Mouse (Mus musculus) heart, embryonic 12.5 days (tissue): ENCODE data around the gene Gys1. TPM values are rescaled to one million over a fixed set of nuclear protein-coding genes. Genes with fewer than 3 reads are reported as not detected.

Experiments
- ATAC-seq: fragments of 200-750 bp; cut with Nextera tagmentation; 2 replicates; pipeline ENCODE4 v1.8.0; 2017; ENCODE audit warnings: moderate TSS enrichment, moderate library complexity; ENCODE audit not compliant: insufficient number of reproducible peaks, low FRiP score
- H3K27ac ChIP-seq: fragments of 300-500 bp; sonication (generic); 2 replicates; pipeline ENCODE4 v1.5.1; 2016; ENCODE audit warnings: mild to moderate bottlenecking, moderate library complexity; ENCODE audit not compliant: poor library complexity, severe bottlenecking
- H3K27me3 ChIP-seq: fragments of 300-500 bp; sonication (generic); replicated peaks from 2 replicates; pipeline ENCODE4 v1.6.1; 2016; ENCODE audit warnings: mild to moderate bottlenecking, moderate library complexity
- H3K36me3 ChIP-seq: fragments of 300-500 bp; sonication (generic); 2 replicates; pipeline ENCODE4 v1.6.1; 2016; ENCODE audit warnings: mild to moderate bottlenecking, moderate library complexity
- H3K4me1 ChIP-seq: fragments of 300-500 bp; sonication (generic); replicated peaks from 2 replicates; pipeline ENCODE4 v1.6.1; 2016; ENCODE audit warnings: mild to moderate bottlenecking
- H3K4me2 ChIP-seq: fragments of 300-500 bp; sonication (generic); 2 replicates; pipeline ENCODE4 v1.6.1; 2016; ENCODE audit warnings: mild to moderate bottlenecking, moderate library complexity
- H3K4me3 ChIP-seq: fragments of 300-500 bp; sonication (generic); 2 replicates; pipeline ENCODE4 v1.5.1; 2016; ENCODE audit warnings: mild to moderate bottlenecking
- H3K9ac ChIP-seq: fragments of 300-500 bp; sonication (generic); 2 replicates; pipeline ENCODE4 v1.6.1; 2016; ENCODE audit warnings: mild to moderate bottlenecking, moderate library complexity
- H3K9me3 ChIP-seq: fragments of 300-500 bp; sonication (generic); replicated peaks from 2 replicates; pipeline ENCODE4 v1.6.1; 2016; ENCODE audit warnings: mild to moderate bottlenecking, moderate library complexity
- WGBS: fragments of 180-500 bp; shearing (Covaris S2); methylation state at CpG from one replicate; pipeline ENCODE4 v1.1.7; 2016; 5-methylcytosine and 5-hydroxymethylcytosine counted together
- polyA plus RNA-seq: library from polyadenylated mRNA; unstranded; fragments of >200 nt; fragmentation: Nextera tagmentation; extraction: Ambion mirVana; gene quantifications from 2 replicates; pipeline ENCODE4 v1.2.1, GENCODE M21; 2016

The Gys1 gene
- polyA plus RNA-seq, 1 experiment from 2014 or later, result 115 TPM

GRCm38 (mm10) chr7:45415636-45416035 lies 19.0 kb upstream of the Gys1 start:
- Histone ChIP-seq H3K4me2 (peak overlapping the region; percentile 42), H3K4me1 (peaks cover 40% of the 10 kb centered on the region), H3K27ac (no peak overlapping the region), H3K4me3 (peak overlapping the region; percentile 17), H3K27me3 (peaks cover 88% of the 10 kb centered on the region), H3K36me3 (peaks cover 1% of the 10 kb centered on the region), H3K9me3 (no peaks in the 10 kb centered on the region), H3K9ac (no peak overlapping the region)
- no peak for ATAC-seq
- 16% methylated on average over 26 of the region's 37 CpGs for WGBS

GRCm38 (mm10) chr7:45417962-45418492 lies 16.6 kb upstream of the Gys1 start:
- no peak overlapping the region for H3K27ac ChIP-seq
- peak overlapping the region; percentile 18; the same call in 1 of the 2 replicates for H3K4me2 ChIP-seq
- peaks cover 25% of the 10 kb centered on the region for H3K36me3 ChIP-seq
- peaks cover 33% of the 10 kb centered on the region for H3K4me1 ChIP-seq
- H3K4me3 ChIP-seq, result no peak overlapping the region
- 0 out of 2 replicates have a peak overlapping the region, but pooled peaks have one; percentile 48 for H3K9ac ChIP-seq
- 7% methylated on average over 13 of the region's 13 CpGs for WGBS
- peaks cover 81% of the 10 kb centered on the region for H3K27me3 ChIP-seq
- no peaks in the 10 kb centered on the region for H3K9me3 ChIP-seq
- no peak for ATAC-seq

- H3K27me3 ChIP-seq, result peaks cover 66% of the 10 kb centered on the region
- H3K4me3 ChIP-seq, result no peak overlapping the region
- H3K9me3 ChIP-seq, result no peaks in the 10 kb centered on the region
- H3K36me3 ChIP-seq, result peaks cover 45% of the 10 kb centered on the region
- H3K4me1 ChIP-seq, result peaks cover 18% of the 10 kb centered on the region
- peak overlapping the region; percentile 6; the same call in 1 of the 2 replicates for H3K4me2 ChIP-seq
- WGBS, result 15% methylated on average over 27 of the region's 27 CpGs
- ATAC-seq, result no peak
- no peak overlapping the region for H3K9ac ChIP-seq
- H3K27ac ChIP-seq, result no peak overlapping the region
Measured at GRCm38 (mm10) chr7:45419859-45420614, 14.6 kb upstream of the Gys1 start.

- peak within 1 kb of the TSS; percentile 6; the same call in 1 of the 2 replicates for H3K4me2 ChIP-seq
- H3K4me1 ChIP-seq, result peaks cover 14% of the 10 kb centered on the region
- H3K36me3 ChIP-seq, result peaks cover 50% of the 10 kb centered on the region
- no peak within 1 kb of the TSS for H3K9ac ChIP-seq
- WGBS, result 49% methylated on average over 6 of the region's 6 CpGs
- no peak within 1 kb of the TSS for H3K27ac ChIP-seq
- no peaks in the 10 kb centered on the region for H3K9me3 ChIP-seq
- ATAC-seq, result no peak
- peaks cover 61% of the 10 kb centered on the region for H3K27me3 ChIP-seq
- H3K4me3 ChIP-seq, result no peak within 1 kb of the TSS
Measured at GRCm38 (mm10) chr7:45420615-45420919, 14.1 kb upstream of the Gys1 start, which contains the start of gene Lhb. TSS of gene Lhb (plus strand) at chr7:45420820.

GRCm38 (mm10) chr7:45421194-45421593 lies 13.4 kb upstream of the Gys1 start:
- Histone ChIP-seq H3K4me3 (no peak overlapping the region), H3K9me3 (no peaks in the 10 kb centered on the region), H3K36me3 (peaks cover 56% of the 10 kb centered on the region), H3K27me3 (peaks cover 54% of the 10 kb centered on the region), H3K9ac (no peak overlapping the region), H3K4me1 (peaks cover 12% of the 10 kb centered on the region), H3K27ac (no peak overlapping the region), H3K4me2 (no peak overlapping the region)
- 90% methylated on average over 14 of the region's 14 CpGs for WGBS
- no peak for ATAC-seq

GRCm38 (mm10) chr7:45426556-45426955 lies 8.1 kb upstream of the Gys1 start:
- Histone ChIP-seq H3K27ac (no peak overlapping the region), H3K9ac (no peak overlapping the region), H3K4me1 (0 out of 2 replicates have a peak, but pooled peaks cover 3% of the 10 kb centered on the region), H3K36me3 (peaks cover 97% of the 10 kb centered on the region), H3K4me2 (no peak overlapping the region), H3K27me3 (peaks cover under 1% of the 10 kb centered on the region), H3K9me3 (no peaks in the 10 kb centered on the region), H3K4me3 (no peak overlapping the region)
- 90% methylated on average over 8 of the region's 8 CpGs for WGBS
- no peak for ATAC-seq

- no peaks in the 10 kb centered on the region for H3K27me3 ChIP-seq
- WGBS, result 1% methylated on average over 7 of the region's 7 CpGs
- peaks cover 44% of the 10 kb centered on the region for H3K36me3 ChIP-seq
- H3K9me3 ChIP-seq, result no peaks in the 10 kb centered on the region
- peak overlapping the region; percentile 99 for H3K4me2 ChIP-seq
- ATAC-seq, result no peak
- H3K4me1 ChIP-seq, result peaks cover 45% of the 10 kb centered on the region
- peak overlapping the region; percentile 91 for H3K4me3 ChIP-seq
- peak overlapping the region; percentile 94 for H3K9ac ChIP-seq
- peak overlapping the region; percentile 93 for H3K27ac ChIP-seq
Measured at GRCm38 (mm10) chr7:45433835-45434202, 825 bp upstream of the Gys1 start.

GRCm38 (mm10) chr7:45435038-45435437 lies 394 bp downstream of the Gys1 start:
- Histone ChIP-seq H3K36me3 (peaks cover 41% of the 10 kb centered on the region), H3K27me3 (no peaks in the 10 kb centered on the region), H3K9me3 (no peaks in the 10 kb centered on the region), H3K4me1 (peaks cover 45% of the 10 kb centered on the region), H3K4me3 (peak overlapping the region; percentile 91), H3K9ac (peak overlapping the region; percentile 86), H3K27ac (peak overlapping the region; percentile 70), H3K4me2 (peak overlapping the region; percentile 99)
- ATAC-seq, result peak; percentile 15
- WGBS, result 2% methylated on average over 16 of the region's 16 CpGs

- H3K4me1 ChIP-seq, result peaks cover 41% of the 10 kb centered on the region
- H3K36me3 ChIP-seq, result peaks cover 43% of the 10 kb centered on the region
- WGBS, result 78% methylated on average over 5 of the region's 5 CpGs
- peak overlapping the region; percentile 99 for H3K4me2 ChIP-seq
- H3K4me3 ChIP-seq, result no peak overlapping the region; the same call in 1 of the 2 replicates
- peak overlapping the region; percentile 42; the same call in 1 of the 2 replicates for H3K9ac ChIP-seq
- H3K9me3 ChIP-seq, result no peaks in the 10 kb centered on the region
- H3K27ac ChIP-seq, result no peak overlapping the region
- no peaks in the 10 kb centered on the region for H3K27me3 ChIP-seq
- ATAC-seq, result no peak
Measured at GRCm38 (mm10) chr7:45436444-45436843, 1.8 kb downstream of the Gys1 start.

- H3K9me3 ChIP-seq, result no peaks in the 10 kb centered on the region
- no peak overlapping the region for H3K4me3 ChIP-seq
- 0 out of 2 replicates have a peak overlapping the region, but pooled peaks have one; percentile 36 for H3K9ac ChIP-seq
- peaks cover 41% of the 10 kb centered on the region for H3K36me3 ChIP-seq
- WGBS, result 36% methylated on average over 6 of the region's 6 CpGs
- H3K4me2 ChIP-seq, result peak overlapping the region; percentile 99
- no peak overlapping the region for H3K27ac ChIP-seq
- H3K4me1 ChIP-seq, result peaks cover 41% of the 10 kb centered on the region
- ATAC-seq, result no peak
- no peaks in the 10 kb centered on the region for H3K27me3 ChIP-seq
Measured at GRCm38 (mm10) chr7:45437046-45437445, 2.4 kb downstream of the Gys1 start.

GRCm38 (mm10) chr7:45437521-45438276 lies 3.1 kb downstream of the Gys1 start, which contains the start of gene Ruvbl2:
TSS of gene Ruvbl2 (minus strand) at chr7:45438096.
- 28% methylated on average over 19 of the region's 19 CpGs for WGBS
- ATAC-seq, result no peak
- Histone ChIP-seq H3K27me3 (no peaks in the 10 kb centered on the region), H3K4me1 (peaks cover 40% of the 10 kb centered on the region), H3K9me3 (no peaks in the 10 kb centered on the region), H3K4me2 (peak within 1 kb of the TSS; percentile 99), H3K4me3 (0 out of 2 replicates have a peak within 1 kb of the TSS, but pooled peaks have one; percentile 1), H3K36me3 (peaks cover 41% of the 10 kb centered on the region), H3K9ac (0 out of 2 replicates have a peak within 1 kb of the TSS, but pooled peaks have one; percentile 36), H3K27ac (no peak within 1 kb of the TSS)
